Mouse (Mus musculus) forebrain, embryonic 14.5 days (tissue): Measurements from ENCODE around the gene Ctsz. TPM values are rescaled to one million over a fixed set of nuclear protein-coding genes. Genes with fewer than 3 reads are reported as not detected.

ENCODE experiments used
- ATAC-seq: fragments of 200-750 bp; cut with Nextera tagmentation; 2 replicates; pipeline ENCODE4 v1.8.0; 2017; ENCODE audit warnings: mild to moderate bottlenecking, moderate library complexity
- DNase-seq: peaks from one replicate; pipeline ENCODE4 v3.0.0-alpha.2; 2015; ENCODE audit warnings: low spot score
- H3K27ac ChIP-seq: fragments of 300-500 bp; sonication (generic); 2 replicates; pipeline ENCODE4 v1.5.1; 2014; ENCODE audit warnings: low read depth, mild to moderate bottlenecking, control low read depth, low read length, moderate library complexity
- H3K27me3 ChIP-seq: fragments of 300-500 bp; sonication (generic); replicated peaks from 2 replicates; pipeline ENCODE4 v1.6.1; 2014; ENCODE audit warnings: low read length, control low read depth, mixed read lengths; ENCODE audit not compliant: control insufficient read depth, insufficient read depth
- H3K36me3 ChIP-seq: fragments of 300-500 bp; sonication (generic); 2 replicates; pipeline ENCODE4 v1.6.1; 2014; ENCODE audit warnings: low read length, control low read depth; ENCODE audit not compliant: control insufficient read depth, insufficient read depth
- H3K4me1 ChIP-seq: fragments of 300-500 bp; sonication (generic); 2 replicates; pipeline ENCODE4 v1.6.1; 2014; ENCODE audit warnings: antibody characterized with exemption, low read length, control low read depth; ENCODE audit not compliant: control insufficient read depth, insufficient read depth
- H3K4me2 ChIP-seq: fragments of 300-500 bp; sonication (generic); 2 replicates; pipeline ENCODE4 v1.6.1; 2014; ENCODE audit warnings: mild to moderate bottlenecking, control low read depth, low read length
- H3K4me3 ChIP-seq: fragments of 300-500 bp; sonication (generic); 2 replicates; pipeline ENCODE4 v1.5.1; 2014; ENCODE audit warnings: low read depth, low read length, control low read depth
- H3K9ac ChIP-seq: fragments of 300-500 bp; sonication (generic); 2 replicates; pipeline ENCODE4 v1.6.1; 2014; ENCODE audit warnings: mild to moderate bottlenecking, low read length, control low read depth, moderate library complexity
- H3K9me3 ChIP-seq: fragments of 300-500 bp; sonication (generic); replicated peaks from 2 replicates; pipeline ENCODE4 v1.6.1; 2016; ENCODE audit warnings: low read length, control low read depth, mixed read lengths; ENCODE audit not compliant: control insufficient read depth
- WGBS: fragments of 180-500 bp; shearing (Covaris S2); extraction: QIAGEN DNeasy Blood & Tissue Kit; methylation state at CpG from one replicate; pipeline ENCODE4 v1.1.7; 2014; 5-methylcytosine and 5-hydroxymethylcytosine counted together
- polyA plus RNA-seq: library from polyadenylated mRNA; unstranded; fragments of >200 nt; fragmentation: Nextera tagmentation; extraction: Ambion mirVana; gene quantifications from 2 replicates; pipeline ENCODE4 v1.2.1, GENCODE M21; 2014

Gene Ctsz
- polyA plus RNA-seq, 1 experiment from 2014 or later, result 94.1 TPM

GRCm38 (mm10) chr2:174392554-174392953 lies 46.3 kb downstream of the Ctsz start:
- H3K27me3 ChIP-seq, result no peaks in the 10 kb centered on the region
- H3K4me2 ChIP-seq, result no peak overlapping the region
- no peak for DNase-seq
- H3K4me1 ChIP-seq, result no peaks in the 10 kb centered on the region
- no peaks in the 10 kb centered on the region for H3K36me3 ChIP-seq
- H3K27ac ChIP-seq, result no peak overlapping the region
- no peaks in the 10 kb centered on the region for H3K9me3 ChIP-seq
- no peak for ATAC-seq
- 57% methylated on average over 9 of the region's 9 CpGs for WGBS
- H3K9ac ChIP-seq, result no peak overlapping the region
- H3K4me3 ChIP-seq, result no peak overlapping the region

GRCm38 (mm10) chr2:174391936-174392335 lies 46.9 kb downstream of the Ctsz start:
- no peak overlapping the region for H3K4me2 ChIP-seq
- H3K4me3 ChIP-seq, result no peak overlapping the region
- WGBS, result 92% methylated on average over 3 of the region's 3 CpGs
- no peak overlapping the region for H3K27ac ChIP-seq
- no peaks in the 10 kb centered on the region for H3K4me1 ChIP-seq
- DNase-seq (no peak), ATAC-seq (no peak)
- H3K27me3 ChIP-seq, result no peaks in the 10 kb centered on the region
- H3K9ac ChIP-seq, result no peak overlapping the region
- H3K36me3 ChIP-seq, result no peaks in the 10 kb centered on the region
- H3K9me3 ChIP-seq, result no peaks in the 10 kb centered on the region

- 94% methylated on average over 9 of the region's 9 CpGs for WGBS
- no peaks in the 10 kb centered on the region for H3K4me1 ChIP-seq
- no peak overlapping the region for H3K4me3 ChIP-seq
- DNase-seq (no peak), ATAC-seq (no peak)
- H3K4me2 ChIP-seq, result no peak overlapping the region
- H3K27me3 ChIP-seq, result no peaks in the 10 kb centered on the region
- H3K36me3 ChIP-seq, result no peaks in the 10 kb centered on the region
- no peaks in the 10 kb centered on the region for H3K9me3 ChIP-seq
- no peak overlapping the region for H3K9ac ChIP-seq
- H3K27ac ChIP-seq, result no peak overlapping the region
Measured at GRCm38 (mm10) chr2:174381021-174381420, 57.8 kb downstream of the Ctsz start.

Other genes with a start within 250 kb of the Ctsz start
- gene Gnas, start 154.7 kb downstream of the Ctsz start, polyA plus RNA-seq, result 966 and 1,076 TPM in 2 replicates
- 5.9 and 6.3 TPM in 2 replicates for gene Gm20721, start 92.3 kb downstream of the Ctsz start, polyA plus RNA-seq
- 111 and 115 TPM in 2 replicates for gene Nelfcd, start 23.2 kb downstream of the Ctsz start, polyA plus RNA-seq
- 0.72 and 1.1 TPM in 2 replicates for gene Tubb1, start 11.7 kb upstream of the Ctsz start, polyA plus RNA-seq
- gene Atp5e, start 25.1 kb upstream of the Ctsz start, polyA plus RNA-seq, result 664 and 832 TPM in 2 replicates
- gene Prelid3b, start 34.0 kb upstream of the Ctsz start, polyA plus RNA-seq, result 128 and 133 TPM in 2 replicates
- gene Zfp831, start 204.5 kb upstream of the Ctsz start, polyA plus RNA-seq, result not detected in 2 replicates